Mouse (Mus musculus) lung, embryonic 14.5 days (tissue): Measurements from ENCODE around the gene Sirt3. TPM values are rescaled to one million over a fixed set of nuclear protein-coding genes. Genes with fewer than 3 reads are reported as not detected.

Experiments
- ATAC-seq: fragments of 200-750 bp; cut with Nextera tagmentation; 2 replicates; pipeline ENCODE4 v1.8.0; 2017; ENCODE audit warnings: mild to moderate bottlenecking, moderate TSS enrichment, moderate library complexity; ENCODE audit not compliant: insufficient read depth
- DNase-seq: peaks from one replicate; pipeline ENCODE4 v3.0.0-alpha.2; 2015
- H3K27ac ChIP-seq: fragments of 300-500 bp; sonication (generic); 2 replicates; pipeline ENCODE4 v1.5.1; 2014; ENCODE audit warnings: low read depth, mild to moderate bottlenecking, moderate library complexity
- H3K27me3 ChIP-seq: fragments of 300-500 bp; sonication (generic); 2 replicates; pipeline ENCODE4 v1.6.1; 2014; ENCODE audit warnings: low read length, control low read depth; ENCODE audit not compliant: insufficient read depth
- H3K36me3 ChIP-seq: fragments of 300-500 bp; sonication (generic); 2 replicates; pipeline ENCODE4 v1.6.1; 2014; ENCODE audit warnings: control low read depth; ENCODE audit not compliant: insufficient read depth
- H3K4me1 ChIP-seq: fragments of 300-500 bp; sonication (generic); 2 replicates; pipeline ENCODE4 v1.6.1; 2014; ENCODE audit warnings: antibody characterized with exemption, control low read depth; ENCODE audit not compliant: insufficient read depth
- H3K4me2 ChIP-seq: fragments of 300-500 bp; sonication (generic); 2 replicates; pipeline ENCODE4 v1.6.1; 2014; ENCODE audit warnings: mild to moderate bottlenecking
- H3K4me3 ChIP-seq: fragments of 300-500 bp; sonication (generic); 2 replicates; pipeline ENCODE4 v1.5.1; 2014; ENCODE audit warnings: low read depth, low read length
- H3K9ac ChIP-seq: fragments of 300-500 bp; sonication (generic); 2 replicates; pipeline ENCODE4 v1.6.1; 2014
- H3K9me3 ChIP-seq: fragments of 300-500 bp; sonication (generic); 2 replicates; pipeline ENCODE4 v1.6.1; 2016; ENCODE audit warnings: low read depth, low read length, control low read depth
- CTCF ChIP-seq: IDR thresholded peaks from 2 replicates; pipeline ENCODE4 v1.5.1; 2016; ENCODE audit warnings: antibody characterized with exemption, low read depth
- WGBS: fragments of 180-500 bp; shearing (Covaris S2); extraction: QIAGEN DNeasy Blood & Tissue Kit; methylation state at CpG from one replicate; pipeline ENCODE4 v1.1.7; 2014; 5-methylcytosine and 5-hydroxymethylcytosine counted together
- polyA plus RNA-seq: library from polyadenylated mRNA; unstranded; fragments of >200 nt; fragmentation: Nextera tagmentation; extraction: Ambion mirVana; gene quantifications from 2 replicates; pipeline ENCODE4 v1.2.1, GENCODE M21; 2014

Sirt3 gene
- polyA plus RNA-seq, 1 experiment from 2014 or later = 16.6 TPM

DNA sequence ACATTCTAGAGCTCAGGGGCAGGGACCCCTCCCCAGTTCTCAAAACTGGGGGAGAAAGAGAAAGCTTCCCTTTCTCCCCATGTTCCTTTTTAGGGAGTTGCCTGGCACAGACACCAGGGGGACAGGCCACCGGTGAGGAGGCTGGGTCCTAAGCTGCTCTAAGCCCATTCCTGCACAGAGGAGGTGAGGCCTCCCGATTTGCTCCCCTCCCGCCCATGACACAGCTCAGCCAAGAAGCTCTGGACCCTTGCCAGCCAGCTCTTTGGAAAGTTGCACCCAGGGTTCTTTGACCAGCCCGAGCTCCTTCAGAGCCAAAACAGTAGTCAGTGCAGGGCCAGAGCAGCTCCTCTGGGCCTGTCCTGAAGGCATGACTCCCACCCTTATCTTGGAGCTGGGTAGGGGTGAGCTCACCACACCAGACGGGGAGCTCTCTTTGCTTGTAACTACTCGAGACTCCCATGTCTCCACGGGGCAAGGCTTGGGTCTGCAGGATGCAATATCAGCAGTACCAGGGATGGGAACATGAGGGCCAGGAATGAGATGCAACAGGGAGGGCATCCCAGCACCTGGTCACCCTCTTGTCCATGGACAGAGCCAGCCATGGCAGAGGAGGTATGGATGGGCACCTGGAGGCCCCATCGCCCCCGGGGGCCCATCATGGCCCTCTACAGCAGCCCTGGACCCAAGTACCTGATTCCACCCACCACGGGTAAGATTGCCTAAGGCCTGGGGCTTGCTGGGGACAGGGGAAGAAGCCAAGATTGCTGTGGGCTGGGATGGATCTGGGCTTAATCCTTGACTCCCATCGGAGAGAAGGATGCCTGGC lies 34.1 kb downstream of the Sirt3 start, which contains the start of gene Odf3:
Gene Odf3, plus strand, starts transcription at position 51 of the 826 bp plus-strand sequence.
- H3K4me3 ChIP-seq = no peak within 1 kb of the TSS
- TF ChIP-seq CTCF = peak; percentile 16; the same call in 1 of the 2 replicates
- 50% methylated on average over 11 of the region's 11 CpGs for WGBS
- H3K4me1 ChIP-seq = no peaks in the 10 kb centered on the region
- no peak within 1 kb of the TSS for H3K4me2 ChIP-seq
- no peak within 1 kb of the TSS for H3K27ac ChIP-seq
- H3K27me3 ChIP-seq = no peaks in the 10 kb centered on the region
- peak; percentile 81 for DNase-seq
- ATAC-seq = peak; percentile 9; the same call in 1 of the 2 replicates
- H3K36me3 ChIP-seq = peaks cover 18% of the 10 kb centered on the region
- H3K9me3 ChIP-seq = no peaks in the 10 kb centered on the region
- no peak within 1 kb of the TSS for H3K9ac ChIP-seq

GRCm38 (mm10) chr7:140846676-140847075 lies 35.4 kb downstream of the Sirt3 start:
- TF ChIP-seq CTCF = no peak
- H3K36me3 ChIP-seq = peaks cover 5% of the 10 kb centered on the region
- H3K4me2 ChIP-seq = no peak overlapping the region
- no peaks in the 10 kb centered on the region for H3K9me3 ChIP-seq
- DNase-seq (no peak), ATAC-seq (no peak)
- H3K27ac ChIP-seq = no peak overlapping the region
- H3K27me3 ChIP-seq = no peaks in the 10 kb centered on the region
- no peak overlapping the region for H3K4me3 ChIP-seq
- H3K9ac ChIP-seq = no peak overlapping the region
- no peaks in the 10 kb centered on the region for H3K4me1 ChIP-seq
- 76% methylated on average over 10 of the region's 10 CpGs for WGBS

DNA sequence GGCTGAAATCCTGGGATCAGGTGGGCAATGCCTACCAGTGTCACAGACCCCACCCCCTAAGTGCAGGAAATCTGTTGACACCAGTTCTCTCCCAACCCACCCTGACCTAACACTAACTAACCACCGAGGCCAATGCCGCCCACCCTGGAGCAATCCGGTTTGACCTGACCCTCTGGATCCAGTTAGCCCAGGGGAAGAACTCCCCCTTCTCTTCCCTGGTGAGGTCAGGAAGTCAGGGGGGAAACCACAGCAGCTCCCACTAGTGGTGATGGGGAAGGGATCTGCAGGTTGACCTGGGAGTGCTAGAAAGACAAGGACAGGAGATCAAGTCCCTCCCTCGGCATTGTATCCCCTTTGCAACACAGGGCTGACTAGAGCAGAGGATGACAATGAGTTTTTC lies 36.4 kb downstream of the Sirt3 start:
- ATAC-seq (no peak), DNase-seq (no peak)
- Histone ChIP-seq H3K27me3 (peaks cover 7% of the 10 kb centered on the region; the same call in 1 of the 2 replicates), H3K9ac (no peak overlapping the region), H3K9me3 (no peaks in the 10 kb centered on the region), H3K4me2 (no peak overlapping the region), H3K27ac (no peak overlapping the region), H3K4me1 (no peaks in the 10 kb centered on the region), H3K4me3 (no peak overlapping the region), H3K36me3 (no peaks in the 10 kb centered on the region)
- TF ChIP-seq CTCF = peak; percentile 20; the same call in 1 of the 2 replicates
- WGBS = 59% methylated on average over 4 of the region's 4 CpGs

DNA sequence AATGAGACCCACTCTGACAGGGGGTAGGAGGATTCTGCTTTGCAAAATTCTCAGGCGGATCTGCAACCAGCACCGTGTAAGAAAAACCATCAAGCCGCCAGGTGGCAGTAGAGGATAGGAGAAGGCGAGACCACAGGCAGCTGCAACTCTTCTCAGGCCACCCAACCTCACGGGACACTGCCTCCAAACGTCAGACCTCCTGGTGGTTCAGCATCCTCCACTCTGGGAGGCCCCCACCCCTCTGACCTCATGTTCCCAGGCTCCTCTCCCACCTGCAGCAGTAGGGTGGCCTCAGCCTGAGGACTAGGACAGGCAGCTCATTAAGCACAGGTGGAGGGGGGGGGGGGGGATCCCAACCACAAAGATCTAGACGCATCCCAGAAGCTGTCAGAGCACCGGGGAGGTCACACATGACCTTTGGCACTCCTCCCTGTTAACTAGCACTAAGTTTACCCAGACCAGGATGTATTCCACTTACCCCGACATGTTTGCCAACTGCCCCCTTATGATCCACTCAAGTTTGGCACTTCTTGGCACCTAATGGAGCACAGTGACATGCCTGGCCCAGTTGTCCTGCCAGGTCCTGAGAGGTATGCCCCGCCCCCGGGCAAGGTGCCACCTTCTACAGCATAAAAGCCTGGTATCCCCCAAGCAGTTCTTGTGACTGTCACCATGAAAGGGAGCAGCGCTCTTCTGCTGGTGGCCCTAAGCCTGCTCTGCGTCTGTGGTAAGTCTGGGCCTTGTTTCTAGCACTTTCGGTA lies 37.0 kb downstream of the Sirt3 start, which contains the start of gene Scgb1c1:
Gene Scgb1c1, plus strand, starts transcription at position 643 of the 761 bp plus-strand sequence.
- Histone ChIP-seq H3K27ac (no peak within 1 kb of the TSS), H3K27me3 (peaks cover 7% of the 10 kb centered on the region; the same call in 1 of the 2 replicates), H3K9me3 (no peaks in the 10 kb centered on the region), H3K9ac (no peak within 1 kb of the TSS), H3K4me3 (no peak within 1 kb of the TSS), H3K4me2 (no peak within 1 kb of the TSS), H3K4me1 (no peaks in the 10 kb centered on the region), H3K36me3 (no peaks in the 10 kb centered on the region)
- peak; percentile 91 for TF ChIP-seq CTCF
- ATAC-seq (peak; percentile 84), DNase-seq (peak; percentile 96)
- WGBS = 23% methylated on average over 14 of the region's 14 CpGs

DNA sequence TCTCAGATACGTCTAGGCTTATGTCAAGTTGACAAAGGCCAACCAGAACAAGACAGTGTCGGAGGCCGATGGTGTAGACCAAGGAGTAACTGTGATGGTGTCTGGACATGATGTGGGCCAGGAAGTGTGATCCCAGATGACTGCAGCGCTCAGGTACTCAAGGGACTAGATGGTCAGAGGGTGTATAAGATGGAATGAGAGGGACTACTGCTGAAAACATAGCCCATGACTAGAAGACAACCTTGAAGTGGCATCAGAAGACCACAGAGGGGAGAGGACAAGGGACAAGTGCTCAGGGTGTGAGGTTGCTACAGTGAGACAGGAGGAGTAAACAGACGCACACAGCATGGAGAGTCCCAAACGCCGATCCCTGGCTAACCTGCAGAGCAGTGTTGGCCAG lies 38.3 kb downstream of the Sirt3 start:
- peaks cover 7% of the 10 kb centered on the region; the same call in 1 of the 2 replicates for H3K27me3 ChIP-seq
- H3K4me1 ChIP-seq = no peaks in the 10 kb centered on the region
- H3K4me3 ChIP-seq = no peak overlapping the region
- DNase-seq (no peak), ATAC-seq (no peak)
- no peak for TF ChIP-seq CTCF
- 70% methylated on average over 7 of the region's 7 CpGs for WGBS
- no peak overlapping the region for H3K9ac ChIP-seq
- no peaks in the 10 kb centered on the region for H3K36me3 ChIP-seq
- no peak overlapping the region for H3K27ac ChIP-seq
- no peak overlapping the region for H3K4me2 ChIP-seq
- no peaks in the 10 kb centered on the region for H3K9me3 ChIP-seq

- 31% methylated on average over 19 of the region's 19 CpGs for WGBS
- no peak for ATAC-seq
- Histone ChIP-seq H3K9me3 (no peaks in the 10 kb centered on the region), H3K27ac (no peak overlapping the region), H3K27me3 (peaks cover 7% of the 10 kb centered on the region; the same call in 1 of the 2 replicates), H3K4me2 (0 out of 2 replicates have a peak overlapping the region, but pooled peaks have one; percentile 5), H3K36me3 (no peaks in the 10 kb centered on the region), H3K9ac (no peak overlapping the region), H3K4me1 (no peaks in the 10 kb centered on the region), H3K4me3 (no peak overlapping the region)
- no peak for DNase-seq
- TF ChIP-seq CTCF = no peak
Measured at GRCm38 (mm10) chr7:140840750-140841735, 41.1 kb downstream of the Sirt3 start.
